Mouse (Mus musculus) R1 (cell line): ENCODE results near the gene Nfib.

Experiments used
- DNase-seq: peaks from one replicate; pipeline ENCODE4 v3.0.0-alpha.2; 2018; ENCODE audit warnings: low read depth, low spot score

The Nfib gene

GRCm38 (mm10) chr4:82592086-82593030 is 113.2 kb downstream of the Nfib start:
- DNase-seq: no peak

GRCm38 (mm10) chr4:82589345-82589890 is 116.1 kb downstream of the Nfib start:
- DNase-seq: peak; percentile 44

- DNase-seq: no peak
These were observed 116.8 kb downstream of the Nfib start for GRCm38 (mm10) chr4:82588718-82589117.

- no peak for DNase-seq
These were observed 118.2 kb downstream of the Nfib start for GRCm38 (mm10) chr4:82587146-82587870.

- no peak for DNase-seq
These were observed 118.9 kb downstream of the Nfib start for GRCm38 (mm10) chr4:82586637-82587036.

GRCm38 (mm10) chr4:82585536-82585935 is 120.0 kb downstream of the Nfib start:
- DNase-seq: no peak

GRCm38 (mm10) chr4:82585056-82585455 is 120.5 kb downstream of the Nfib start:
- DNase-seq: no peak

GRCm38 (mm10) chr4:82584548-82584947 is 121.0 kb downstream of the Nfib start:
- DNase-seq: no peak

GRCm38 (mm10) chr4:82573291-82573605 is 132.3 kb downstream of the Nfib start:
- no peak for DNase-seq

GRCm38 (mm10) chr4:82572410-82573290 is 132.9 kb downstream of the Nfib start:
- no peak for DNase-seq

- no peak for DNase-seq
These were observed 146.7 kb downstream of the Nfib start for GRCm38 (mm10) chr4:82558816-82559215.

- DNase-seq: no peak
These were observed 149.8 kb downstream of the Nfib start for GRCm38 (mm10) chr4:82555673-82556171.

- no peak for DNase-seq
These were observed 151.9 kb downstream of the Nfib start for GRCm38 (mm10) chr4:82553658-82554057.

GRCm38 (mm10) chr4:82552238-82552637 is 153.3 kb downstream of the Nfib start:
- DNase-seq: no peak

- DNase-seq: no peak
These were observed 155.7 kb downstream of the Nfib start for GRCm38 (mm10) chr4:82549762-82550380.

GRCm38 (mm10) chr4:82548247-82548646 is 157.3 kb downstream of the Nfib start:
- no peak for DNase-seq

- no peak for DNase-seq
These were observed 161.6 kb downstream of the Nfib start for GRCm38 (mm10) chr4:82543936-82544335.

GRCm38 (mm10) chr4:82543398-82543740 is 162.2 kb downstream of the Nfib start:
- peak; percentile 70 for DNase-seq

GRCm38 (mm10) chr4:82542656-82543397 is 162.7 kb downstream of the Nfib start:
- DNase-seq: no peak

- DNase-seq: peak; percentile 91
These were observed 163.5 kb downstream of the Nfib start for GRCm38 (mm10) chr4:82541894-82542510.
